Mouse (Mus musculus): ENCODE measurements around the gene Kif1b.

Gene Kif1b

DNA sequence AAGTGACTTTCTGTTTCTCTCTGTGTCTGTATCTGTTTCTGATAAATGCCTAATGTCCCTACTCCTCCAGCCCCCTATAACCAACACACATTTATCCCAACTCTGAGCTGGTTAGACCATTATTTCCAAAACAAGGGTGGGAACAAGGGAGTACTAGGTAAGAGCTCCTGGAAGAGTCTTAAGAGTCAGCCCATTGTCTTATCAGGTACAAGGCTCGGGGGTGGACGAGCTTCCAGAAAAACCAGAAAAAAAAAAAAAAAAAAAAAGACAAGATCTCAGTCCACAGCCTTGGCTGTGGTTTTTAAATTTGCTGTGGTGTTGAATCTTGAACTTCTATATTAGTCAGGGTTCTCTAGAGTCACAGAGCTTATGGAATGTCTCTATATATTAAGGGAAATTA is 139.5 kb downstream of the Kif1b start:
- no peak for DNase-seq

DNA sequence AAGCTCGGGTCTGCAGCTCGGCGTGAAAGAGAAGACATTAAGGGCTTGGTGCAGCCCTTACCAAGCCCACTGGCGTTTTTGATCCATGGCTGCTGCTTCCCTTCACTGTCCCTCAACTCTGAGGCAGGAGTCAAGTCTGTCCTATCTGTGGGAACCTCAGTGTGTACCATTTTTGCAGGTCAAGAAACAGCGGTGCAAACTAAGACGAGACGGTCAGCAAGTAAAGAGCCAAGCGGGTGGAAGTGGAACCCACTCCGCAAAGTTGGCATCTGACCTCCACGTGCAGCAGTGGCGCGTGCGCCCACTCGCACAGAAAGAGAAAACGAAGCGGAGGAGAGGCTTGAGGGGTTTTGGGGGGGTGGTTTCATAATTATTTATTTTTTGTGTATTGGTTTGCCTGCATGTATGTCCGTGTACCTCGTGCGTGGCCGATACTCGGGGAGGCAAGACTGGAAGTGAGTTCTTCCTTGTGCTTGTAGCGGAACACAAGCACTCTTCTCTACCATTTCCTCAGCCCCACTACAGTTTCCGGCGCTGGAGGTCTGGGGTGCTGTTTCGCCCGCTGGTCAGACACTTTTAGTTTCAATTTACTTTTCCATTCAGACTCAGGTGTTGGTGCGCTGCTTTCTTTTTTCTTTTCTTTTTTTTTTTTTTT is 140.4 kb downstream of the Kif1b start:
- peak; percentile 61 to 63 for DNase-seq

DNA sequence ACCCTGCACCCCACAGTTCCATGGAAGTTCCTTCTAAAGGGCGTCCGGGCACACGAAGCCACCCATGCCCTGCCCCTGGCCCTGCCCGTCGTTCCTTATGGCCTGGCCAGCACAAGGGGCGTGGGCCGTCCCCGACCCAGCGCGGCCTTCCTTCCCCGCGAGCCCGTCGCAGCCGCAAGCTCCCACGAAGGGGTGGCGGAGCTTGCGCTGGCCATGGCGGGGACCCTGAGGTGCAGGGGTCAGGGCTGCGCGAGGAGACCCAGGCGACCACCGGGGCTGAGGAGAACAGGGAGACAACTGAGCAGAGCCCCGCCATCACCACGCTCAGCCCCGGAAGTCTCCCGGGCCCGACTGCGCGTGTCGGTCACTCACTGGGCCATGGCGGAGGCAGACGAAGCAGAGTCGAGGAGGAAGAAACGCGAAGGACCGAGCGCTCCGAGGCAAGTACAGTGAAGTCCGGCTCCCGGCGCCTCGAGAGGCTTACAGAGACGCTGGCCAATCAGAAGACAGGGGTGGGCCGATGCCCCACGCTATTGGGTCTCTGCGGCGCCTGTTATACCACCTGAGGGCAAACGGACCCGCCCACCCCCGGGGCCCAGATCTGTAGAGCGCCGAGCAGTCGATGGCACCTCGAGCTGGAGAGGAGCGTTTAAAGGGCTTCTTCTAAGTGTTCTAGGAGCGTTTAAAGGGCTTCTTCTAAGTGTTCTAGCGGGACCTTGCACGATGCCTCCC is 141.1 kb downstream of the Kif1b start, which contains the start of gene Pgd:
Gene Pgd, minus strand, starts transcription at position 557 of the 732 bp plus-strand sequence.
- peak; percentile 96 to 97 for DNase-seq

DNA sequence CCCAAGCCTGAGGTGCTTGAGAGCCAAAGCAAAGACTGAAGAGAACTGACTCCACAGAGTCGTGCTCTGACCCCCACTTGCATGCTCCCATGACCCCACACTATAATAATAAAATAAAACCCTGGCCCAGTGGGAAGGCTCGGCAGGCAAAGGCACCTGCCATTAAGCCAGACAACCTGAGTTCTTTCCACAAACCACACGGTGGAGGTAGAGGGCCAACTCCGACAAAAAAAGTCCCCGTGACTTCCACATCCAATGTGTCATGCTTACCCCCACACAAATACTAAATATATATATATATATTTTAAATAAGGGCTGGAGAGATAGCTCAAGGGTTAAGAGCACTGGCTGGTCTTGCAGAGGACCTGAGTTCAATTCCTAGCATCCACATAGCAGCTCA is 143.3 kb downstream of the Kif1b start:
- no peak for DNase-seq

DNA sequence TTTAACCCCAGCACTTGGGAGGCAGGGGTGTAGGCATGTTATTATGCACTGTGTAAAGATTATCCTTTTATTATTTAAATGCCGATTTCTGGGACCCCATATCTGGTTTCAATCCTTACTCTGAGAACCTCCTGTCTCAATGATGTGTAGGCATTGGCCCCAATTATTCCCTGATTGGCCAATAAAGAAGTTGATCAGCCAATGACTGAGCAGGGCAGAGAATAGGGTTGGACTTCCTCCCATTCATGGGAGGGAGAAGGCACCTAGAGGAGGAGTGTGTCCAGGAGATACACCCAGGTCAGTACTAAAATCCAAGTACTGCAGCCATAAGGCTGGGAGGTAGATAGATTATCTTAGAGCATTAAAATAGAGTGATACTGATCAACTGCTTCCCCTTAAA is 144.3 kb downstream of the Kif1b start:
- DNase-seq: no peak

DNA sequence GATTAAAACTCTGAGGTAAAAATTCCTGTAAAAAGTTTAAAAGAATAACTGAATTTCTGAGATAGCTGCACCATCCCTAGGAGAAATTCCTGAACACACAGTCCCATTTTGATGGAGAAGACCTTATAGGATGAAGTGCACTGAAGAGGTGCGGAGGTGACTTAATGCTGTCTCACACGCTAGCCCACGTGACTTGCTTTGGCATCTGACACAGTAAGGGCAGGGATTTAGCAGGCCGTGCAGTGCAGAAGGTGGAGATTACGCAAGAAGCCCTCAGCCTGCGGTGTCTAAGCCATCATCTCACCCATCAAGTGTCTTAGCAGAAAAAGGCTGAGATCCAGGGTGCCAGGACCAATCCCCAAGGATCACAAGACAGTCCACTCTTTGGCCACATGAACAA is 146.3 kb downstream of the Kif1b start:
- DNase-seq: no peak

DNA sequence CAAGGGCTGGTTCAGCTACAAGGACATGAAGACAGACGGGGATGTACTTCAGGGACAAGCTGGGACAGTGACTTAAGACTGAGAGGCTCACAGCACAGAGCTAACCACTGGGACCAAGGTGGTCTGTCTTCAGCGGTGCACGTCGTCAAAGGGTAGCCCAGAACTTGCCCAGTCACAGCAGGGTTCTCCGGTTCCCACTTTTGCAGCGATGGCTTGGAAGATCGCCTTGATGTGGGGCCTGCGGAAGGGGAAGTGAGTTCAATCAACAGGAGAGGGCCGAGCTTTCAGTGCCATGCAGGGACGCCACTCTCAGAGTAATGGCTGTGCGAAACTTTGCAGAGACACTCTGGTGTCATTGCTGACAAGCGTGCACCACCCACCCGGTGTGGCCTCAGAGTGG is 147.6 kb downstream of the Kif1b start:
- no peak for DNase-seq

DNA sequence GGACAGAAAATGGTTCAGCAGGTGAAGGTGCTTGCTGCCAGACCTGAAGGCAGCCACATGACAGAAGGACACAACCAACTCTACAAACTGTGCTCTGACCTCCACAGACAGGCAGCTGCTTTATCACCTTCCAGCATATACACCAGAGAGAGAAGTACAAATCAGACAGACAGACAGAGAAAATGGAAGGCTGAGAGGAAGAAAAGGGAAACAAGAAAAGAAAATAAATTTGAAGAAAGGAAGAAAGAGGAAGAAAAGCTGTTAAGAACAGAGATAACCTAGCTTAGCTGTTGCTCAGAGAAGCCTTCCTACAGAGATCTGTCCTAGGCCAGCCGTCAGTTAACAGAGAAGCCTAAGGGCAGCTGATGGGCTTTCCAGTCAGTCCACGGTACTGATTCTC is 148.3 kb downstream of the Kif1b start:
- no peak for DNase-seq

DNA sequence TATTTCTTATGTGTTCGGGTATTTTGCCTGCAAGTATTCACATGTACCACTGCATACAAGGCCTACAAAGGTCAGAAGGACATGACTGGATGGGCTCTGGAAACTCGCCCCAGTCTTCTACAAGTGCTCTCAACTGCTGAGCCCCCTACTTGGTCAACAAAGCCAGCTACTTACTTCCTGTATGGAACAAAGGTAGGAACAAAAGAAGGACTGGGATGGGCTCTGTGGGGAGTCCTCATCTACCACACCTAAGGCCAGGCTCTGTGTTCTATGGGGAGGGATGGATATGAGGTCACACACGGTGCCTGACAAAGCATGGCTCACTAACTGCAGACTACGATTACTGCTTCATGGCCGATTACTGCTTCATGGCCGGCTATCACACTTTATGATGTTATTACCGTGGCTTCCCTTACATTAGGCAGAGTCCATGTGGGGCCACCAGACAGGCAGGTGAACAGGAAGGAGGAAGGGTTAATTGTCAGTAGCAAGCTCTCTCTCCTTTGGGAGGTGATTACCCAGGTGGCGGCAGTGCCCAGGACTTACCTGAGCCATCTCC is 150.0 kb downstream of the Kif1b start:
- no peak for DNase-seq

DNA sequence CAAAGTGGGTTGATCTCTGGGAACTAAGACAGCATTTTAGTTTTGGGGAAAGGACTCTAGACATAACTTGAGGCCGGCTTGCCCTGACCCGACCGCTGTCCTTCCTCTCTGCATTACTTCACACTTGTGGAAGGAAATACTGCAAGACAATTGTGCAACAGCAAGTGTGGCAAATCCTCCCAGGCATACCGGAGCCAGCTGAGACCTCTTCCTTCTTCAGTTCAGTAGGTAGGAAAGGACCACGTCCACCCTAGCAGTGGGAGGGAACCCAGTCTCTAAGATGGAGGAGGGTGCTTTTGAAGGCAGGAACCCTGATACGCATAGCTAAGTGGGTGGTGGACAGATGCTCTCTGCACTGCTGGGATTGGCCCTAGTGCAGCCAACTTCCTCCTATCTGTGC is 151.8 kb downstream of the Kif1b start:
- DNase-seq: no peak

DNA sequence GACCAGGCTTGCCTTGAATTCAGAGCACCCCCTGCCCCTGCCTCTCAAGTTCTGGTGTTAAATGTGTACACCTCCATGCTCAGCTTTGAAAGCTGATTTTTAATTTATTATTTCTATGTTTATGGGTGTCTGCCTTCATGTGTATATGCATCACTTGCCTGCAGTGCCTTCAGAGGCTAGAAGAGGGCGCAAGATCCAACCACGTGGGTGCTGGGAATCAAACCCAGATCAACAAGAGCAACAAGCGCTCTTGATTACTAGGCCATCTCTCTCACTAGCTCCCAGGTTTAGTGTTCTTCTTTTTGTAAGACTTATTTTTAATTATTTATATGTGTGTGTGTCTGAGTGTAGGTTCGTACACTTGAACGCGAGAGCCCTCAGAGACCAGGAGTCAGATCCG is 152.6 kb downstream of the Kif1b start:
- DNase-seq: no peak

DNA sequence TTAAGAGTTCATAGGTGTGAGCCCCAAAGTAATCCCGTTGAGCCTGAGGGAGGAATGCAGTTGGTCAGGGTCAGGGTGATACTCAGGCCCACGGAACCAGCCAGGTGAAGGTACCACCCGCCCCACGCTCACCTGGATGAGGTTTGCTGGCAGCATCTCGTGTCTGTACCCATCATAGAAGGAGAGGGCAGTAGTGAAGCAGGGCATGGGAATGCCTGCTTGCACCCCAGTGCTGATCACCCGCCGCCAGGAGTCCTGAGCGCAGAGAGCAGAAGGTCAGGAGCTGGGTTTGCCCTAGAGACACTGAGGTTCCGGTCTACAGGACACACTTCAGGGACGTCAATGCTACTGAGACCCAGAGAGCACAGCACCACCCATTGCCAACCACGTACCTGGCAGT is 156.8 kb downstream of the Kif1b start:
- no peak for DNase-seq

DNA sequence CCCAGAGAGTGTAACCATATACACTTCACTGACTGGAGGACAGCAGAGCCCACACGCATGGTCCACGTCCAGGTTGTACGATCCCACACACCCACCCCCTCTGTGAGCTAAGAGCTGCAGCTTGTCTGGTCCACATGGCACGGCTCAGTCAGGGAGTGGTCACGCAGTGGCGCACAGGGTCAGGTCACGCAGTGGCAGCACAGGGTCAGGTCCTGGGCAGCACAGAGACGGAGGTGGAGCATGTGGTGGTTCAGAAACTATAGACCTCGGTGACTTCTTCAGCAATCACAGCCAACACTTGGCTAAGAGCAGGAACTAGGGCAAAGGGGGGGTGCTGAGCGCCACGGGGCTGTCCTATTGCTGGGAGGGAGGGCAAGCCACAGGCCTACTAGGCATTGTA is 157.2 kb downstream of the Kif1b start:
- DNase-seq: no peak

DNA sequence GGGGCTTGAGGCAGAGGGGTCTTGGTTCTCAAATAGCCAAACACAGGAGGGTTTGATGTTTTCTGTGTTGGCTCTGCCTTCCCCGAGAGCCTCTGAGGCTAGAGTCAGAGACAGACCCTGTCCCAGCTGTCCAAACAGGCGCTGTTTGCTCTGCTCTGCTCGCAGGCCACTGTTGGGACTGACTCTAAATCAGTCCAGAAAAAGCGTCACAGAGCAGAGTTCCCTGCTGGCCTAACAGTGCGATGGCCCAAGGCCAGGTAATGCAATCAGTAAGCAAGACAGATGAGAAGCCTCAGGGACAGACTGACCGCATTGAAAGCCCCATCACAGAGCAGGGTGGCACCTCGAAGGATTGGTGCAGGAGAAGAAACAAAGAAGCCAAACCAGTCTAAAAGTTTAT is 157.9 kb downstream of the Kif1b start:
- no peak for DNase-seq

DNA sequence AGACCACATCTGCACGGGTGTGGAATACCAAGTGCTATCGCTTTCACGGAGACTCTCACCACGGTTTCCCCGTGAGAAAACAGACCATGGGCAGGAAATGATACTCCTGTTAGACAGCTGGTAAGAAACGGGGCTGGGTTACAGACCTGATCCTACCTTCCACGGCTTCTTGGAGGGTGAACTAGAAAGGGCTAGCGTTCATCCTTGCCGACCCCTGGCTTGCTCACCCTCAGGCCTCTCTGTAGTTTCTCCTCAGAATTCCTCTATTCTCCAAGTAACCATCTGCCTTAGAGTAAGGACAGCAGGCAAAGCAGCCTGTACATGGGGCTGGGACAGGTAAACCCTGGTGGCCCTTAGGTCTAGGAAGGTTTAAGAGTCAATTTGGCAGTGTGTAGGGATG is 158.3 kb downstream of the Kif1b start:
- DNase-seq: no peak

DNA sequence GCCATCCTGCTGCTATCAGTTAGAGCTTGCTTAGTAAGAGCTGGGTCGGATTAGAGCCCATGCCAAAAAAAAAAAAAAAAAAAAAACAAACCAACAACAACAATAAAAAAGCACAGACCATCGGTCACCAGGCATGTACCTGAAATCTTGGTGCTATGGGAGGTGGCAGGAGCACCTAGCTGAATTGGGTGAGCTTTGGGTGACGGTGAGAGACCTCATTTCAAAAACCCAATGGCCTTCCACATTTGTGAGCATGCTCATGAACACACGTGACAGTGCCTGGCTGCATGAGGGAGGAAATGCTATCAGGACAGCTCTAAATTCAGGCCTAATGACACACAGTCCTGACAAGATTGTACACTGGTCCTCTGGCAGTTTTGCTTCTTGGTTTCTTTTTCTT is 159.4 kb downstream of the Kif1b start:
- no peak for DNase-seq

DNA sequence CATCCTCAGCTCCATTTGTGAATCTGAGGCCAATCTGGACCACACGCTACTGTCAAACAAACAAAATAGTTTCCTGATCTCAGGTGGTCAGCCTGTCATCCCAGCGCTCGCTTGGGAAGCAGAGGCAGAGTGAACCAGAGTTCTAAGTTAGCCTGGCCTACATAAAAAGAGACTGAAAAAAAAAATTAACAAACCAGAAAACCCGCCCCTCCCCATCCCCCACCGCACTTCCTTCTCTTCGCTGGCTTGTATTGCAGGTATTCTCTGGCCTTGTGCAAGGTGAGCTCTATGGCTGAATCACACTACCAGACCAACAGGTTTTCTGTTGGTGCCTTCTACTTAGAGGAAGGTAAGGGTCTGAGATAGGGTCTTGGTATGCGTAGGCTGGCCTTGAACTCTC is 160.0 kb downstream of the Kif1b start:
- DNase-seq: no peak

DNA sequence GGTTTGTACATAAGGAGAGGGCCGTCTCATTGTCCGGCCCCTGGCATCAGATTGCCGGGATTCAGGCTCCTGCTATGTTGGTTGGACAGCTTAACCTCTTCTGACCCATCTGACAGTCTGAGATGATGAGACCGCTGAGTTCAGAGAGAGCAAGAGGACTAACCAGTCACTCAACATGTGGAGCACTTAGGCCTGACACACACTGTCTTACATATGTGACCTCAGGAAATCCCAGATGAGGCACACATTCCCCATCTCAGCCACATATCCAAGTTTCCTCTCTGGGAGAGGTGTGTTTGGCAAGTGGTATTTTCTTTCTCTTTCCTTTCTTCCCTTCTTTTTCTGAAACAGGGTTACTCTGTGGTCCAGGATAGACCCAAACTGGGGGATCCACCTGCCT is 162.3 kb downstream of the Kif1b start:
- DNase-seq: no peak

DNA sequence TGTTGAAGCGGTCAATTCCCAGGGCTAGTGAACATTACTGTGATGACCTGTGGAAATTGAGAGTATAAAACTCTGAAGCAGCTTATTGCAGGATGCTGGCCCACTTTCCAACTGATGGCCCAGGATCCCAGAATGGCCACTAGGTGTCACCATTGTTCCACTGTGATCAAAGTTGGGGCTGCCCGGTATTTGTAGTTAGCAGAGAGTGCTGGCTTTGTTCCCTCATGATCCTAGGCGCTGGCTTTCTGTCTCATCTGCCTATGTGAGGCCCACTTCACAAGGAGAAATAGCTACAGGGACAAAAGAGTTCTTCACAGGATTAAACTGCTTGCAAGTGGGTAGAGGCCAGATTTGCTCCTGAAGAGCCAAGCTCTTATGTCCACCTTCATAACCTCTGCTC is 163.0 kb downstream of the Kif1b start:
- peak; percentile 71 to 73 for DNase-seq

DNA sequence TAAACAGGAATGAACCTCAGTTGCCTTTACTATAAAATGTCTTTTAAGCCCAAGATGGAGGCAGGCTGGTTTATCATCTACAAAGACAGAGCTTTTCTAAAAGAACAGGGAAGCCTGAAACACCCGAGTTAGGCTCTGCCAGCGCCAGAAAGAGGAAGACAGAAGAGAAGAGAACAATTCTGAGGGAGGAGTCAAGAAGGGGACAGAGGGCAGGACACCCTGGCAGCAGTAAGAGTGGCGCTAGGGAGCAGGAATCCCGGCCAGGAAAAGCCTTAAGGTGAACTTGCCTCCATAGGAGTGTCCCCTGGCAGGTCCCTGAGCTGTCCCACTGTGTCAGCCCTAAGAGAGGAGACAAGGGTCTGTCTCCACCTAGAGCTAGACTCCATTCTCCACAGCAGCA is 163.9 kb downstream of the Kif1b start:
- no peak for DNase-seq

DNA sequence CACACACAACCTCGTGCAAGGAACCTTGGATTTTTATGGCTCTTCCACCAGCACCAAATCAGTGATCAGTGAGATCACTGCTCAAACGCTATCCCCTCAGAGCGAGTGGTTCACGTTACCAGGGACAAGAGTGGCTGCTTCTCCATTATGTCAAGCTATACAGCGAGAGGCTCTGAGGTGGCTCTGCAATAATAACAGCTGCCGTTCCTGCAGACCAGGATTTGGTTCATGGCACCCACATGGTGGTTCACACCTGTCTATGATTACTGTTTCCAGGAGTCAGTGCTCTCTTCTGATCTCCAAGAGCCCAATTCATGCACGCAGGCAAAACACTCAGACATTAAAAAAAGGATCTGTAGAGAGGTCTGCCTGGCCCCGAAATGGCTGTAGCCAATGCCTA is 169.0 kb downstream of the Kif1b start:
- no peak for DNase-seq

DNA sequence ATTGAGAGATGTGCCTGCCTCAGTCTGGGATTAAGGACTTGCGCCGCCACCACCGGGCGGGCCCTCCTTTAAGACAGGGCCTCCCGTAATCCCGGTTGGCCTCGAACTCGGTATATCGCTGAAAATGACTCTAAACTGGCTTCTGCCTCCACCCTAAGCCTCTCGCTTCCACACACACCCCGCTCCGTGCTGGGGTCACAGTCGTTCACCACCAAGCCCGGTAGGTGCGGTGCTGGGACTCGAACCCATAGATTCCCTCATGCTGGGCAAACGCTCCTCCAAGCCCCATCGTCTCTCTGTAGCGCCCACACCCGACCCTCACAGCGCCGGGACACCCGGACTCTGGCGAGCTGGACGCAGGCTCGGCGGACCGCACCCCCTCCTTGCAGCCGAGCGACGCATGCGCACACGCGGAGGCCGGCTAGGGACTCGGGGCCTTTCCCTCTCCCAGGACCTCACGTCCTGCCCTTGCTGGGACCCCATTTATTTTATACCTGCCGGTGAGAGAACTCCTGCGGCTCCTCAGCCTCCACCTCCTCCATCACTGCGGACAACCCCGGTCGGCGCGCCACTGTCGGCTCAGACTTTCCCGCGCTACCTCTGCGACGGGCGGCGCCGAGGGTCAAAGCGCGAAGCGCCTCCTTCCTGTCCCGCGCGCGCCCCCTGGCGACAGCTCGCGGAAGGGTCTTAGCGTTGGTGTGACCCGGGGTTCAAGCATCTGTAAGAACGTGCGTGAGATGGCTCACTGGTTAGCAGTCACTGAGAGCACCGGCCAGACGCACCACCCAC is 170.3 kb downstream of the Kif1b start, which contains the start of gene Cenps:
Gene Cenps, minus strand, starts transcription at position 648 of the 789 bp plus-strand sequence.
- DNase-seq: peak; percentile 87 to 89

DNA sequence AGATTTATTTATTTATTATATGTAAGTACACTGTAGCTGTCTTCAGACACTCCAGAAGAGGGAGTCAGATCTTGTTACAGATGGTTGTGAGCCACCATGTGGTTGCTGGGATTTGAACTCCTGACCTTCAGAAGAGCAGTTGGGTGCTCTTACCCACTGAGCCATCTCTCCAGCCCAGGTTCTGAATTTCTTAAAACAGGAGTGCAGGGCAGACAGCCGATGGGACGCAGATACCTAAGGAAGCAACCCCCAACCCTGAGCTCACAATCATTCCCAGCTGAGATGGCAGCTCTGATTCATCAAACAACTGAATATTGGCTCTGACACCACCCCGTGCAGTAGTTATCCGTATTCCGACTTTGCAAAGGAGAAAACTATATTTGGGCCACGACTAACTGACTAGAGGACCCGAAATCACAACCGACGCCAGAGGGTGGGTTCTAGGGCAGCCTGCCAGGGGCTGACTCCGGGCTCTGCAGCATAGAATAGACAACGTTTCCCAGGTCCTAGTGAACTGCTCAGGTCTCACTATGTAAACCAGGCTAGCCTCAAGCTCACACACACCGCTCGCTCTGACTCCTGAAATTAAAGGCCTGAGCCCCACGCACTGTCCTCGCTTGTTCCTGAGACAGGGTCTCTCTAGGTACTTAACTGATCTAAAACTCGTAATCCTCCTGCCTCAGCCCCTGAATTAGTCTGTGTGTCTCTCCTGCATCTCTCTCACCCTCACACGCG is 171.2 kb downstream of the Kif1b start:
- no peak for DNase-seq
